Mouse (Mus musculus): ENCODE results near the gene Ak2. TPM values are rescaled to one million over a fixed set of nuclear protein-coding genes. Genes with fewer than 3 reads are reported as not detected.

Gene Ak2
- polyA plus RNA-seq, 2 experiments, result 127 to 165 TPM

GRCm38 (mm10) chr4:129054757-129055156, 63.0 kb downstream of the Ak2 start:
- DNase-seq (ENCODE audit: low spot score), result no peak
- WGBS, result 86% methylated on average over 12 of the region's 12 CpGs
- no peaks in the 10 kb centered on the region for H3K36me3 ChIP-seq (ENCODE audit: control insufficient read depth, insufficient read depth, low read length)

GRCm38 (mm10) chr4:129055562-129055961, 63.8 kb downstream of the Ak2 start:
- DNase-seq (ENCODE audit: low spot score) (no peak), ATAC-seq (ENCODE audit: low FRiP score, low read depth) (no peak)
- Histone ChIP-seq H3K9me3 (ENCODE audit: control insufficient read depth, low read length) (no peaks in the 10 kb centered on the region), H3K4me2 (replicated peaks; ENCODE audit: low read depth, low read length, severe bottlenecking) (no peak overlapping the region), H3K27ac (replicated peaks; ENCODE audit: low read depth, low read length) (no peak overlapping the region), H3K4me3 (replicated peaks; ENCODE audit: low read length) (no peak overlapping the region), H3K4me1 (ENCODE audit: control insufficient read depth, insufficient read depth, low read length) (peaks cover 9% of the 10 kb centered on the region), H3K9ac (ENCODE audit: low read depth, low read length, severe bottlenecking) (no peak overlapping the region), H3K36me3 (ENCODE audit: control insufficient read depth, insufficient read depth, low read length) (no peaks in the 10 kb centered on the region), H3K27me3 (ENCODE audit: control insufficient read depth, insufficient read depth, low read length) (peaks cover 3% of the 10 kb centered on the region)
- no peak for TF ChIP-seq POLR2A (IDR thresholded peaks at IDR 0.05; ENCODE audit: borderline replicate concordance, extremely low read depth, insufficient read depth, insufficient read length)
- 86% methylated on average over 5 of the region's 5 CpGs for WGBS

More at GRCm38 (mm10) chr4:129054757-129055156, 63.0 kb downstream of the Ak2 start:
- Histone ChIP-seq H3K4me2 (replicated peaks; ENCODE audit: low read depth, low read length, severe bottlenecking) (no peak overlapping the region), H3K4me3 (replicated peaks; ENCODE audit: low read length) (no peak overlapping the region), H3K9me3 (ENCODE audit: control insufficient read depth, low read length) (no peaks in the 10 kb centered on the region), H3K27me3 (ENCODE audit: control insufficient read depth, insufficient read depth, low read length) (peaks cover 9% of the 10 kb centered on the region), H3K9ac (ENCODE audit: low read depth, low read length, severe bottlenecking) (no peak overlapping the region), H3K27ac (replicated peaks; ENCODE audit: low read depth, low read length) (no peak overlapping the region), H3K4me1 (ENCODE audit: control insufficient read depth, insufficient read depth, low read length) (peaks cover 8% of the 10 kb centered on the region)
- no peak for ATAC-seq (ENCODE audit: low FRiP score, low read depth)
- TF ChIP-seq POLR2A (IDR thresholded peaks at IDR 0.05; ENCODE audit: borderline replicate concordance, extremely low read depth, insufficient read depth, insufficient read length), result no peak

- Histone ChIP-seq H3K4me1 (ENCODE audit: control insufficient read depth, insufficient read depth, low read length) (peaks cover 9% of the 10 kb centered on the region), H3K36me3 (ENCODE audit: control insufficient read depth, insufficient read depth, low read length) (no peaks in the 10 kb centered on the region), H3K9me3 (ENCODE audit: control insufficient read depth, low read length) (no peaks in the 10 kb centered on the region), H3K9ac (ENCODE audit: low read depth, low read length, severe bottlenecking) (peak overlapping the region; percentile 91), H3K4me3 (replicated peaks; ENCODE audit: low read length) (peak overlapping the region; percentile 82), H3K27ac (replicated peaks; ENCODE audit: low read depth, low read length) (peak overlapping the region; percentile 84), H3K27me3 (ENCODE audit: control insufficient read depth, insufficient read depth, low read length) (no peaks in the 10 kb centered on the region), H3K4me2 (replicated peaks; ENCODE audit: low read depth, low read length, severe bottlenecking) (peak overlapping the region; percentile 99)
- ATAC-seq (ENCODE audit: low FRiP score, low read depth) (peak; percentile 97), DNase-seq (ENCODE audit: low spot score) (peak; percentile 97)
- peak; percentile 90; the same call in 1 of the 2 replicates for TF ChIP-seq POLR2A (IDR thresholded peaks at IDR 0.05; ENCODE audit: borderline replicate concordance, extremely low read depth, insufficient read depth, insufficient read length)
- WGBS, result 5% methylated on average over 32 of the region's 44 CpGs
These were observed 65.9 kb downstream of the Ak2 start for GRCm38 (mm10) chr4:129057533-129058206.

- DNase-seq (ENCODE audit: low spot score) (no peak), ATAC-seq (ENCODE audit: low FRiP score, low read depth) (peak; percentile 21; the same call in 1 of the 2 replicates)
- peak within 1 kb of the TSS; percentile 91 for H3K9ac ChIP-seq (ENCODE audit: low read depth, low read length, severe bottlenecking)
- H3K4me2 ChIP-seq (replicated peaks; ENCODE audit: low read depth, low read length, severe bottlenecking), result peak within 1 kb of the TSS; percentile 99
- H3K36me3 ChIP-seq (ENCODE audit: control insufficient read depth, insufficient read depth, low read length), result no peaks in the 10 kb centered on the region
- peak within 1 kb of the TSS; percentile 82 for H3K4me3 ChIP-seq (replicated peaks; ENCODE audit: low read length)
- WGBS, result 0% methylated on average over 43 of the region's 107 CpGs
- H3K27me3 ChIP-seq (ENCODE audit: control insufficient read depth, insufficient read depth, low read length), result no peaks in the 10 kb centered on the region
- peaks cover 9% of the 10 kb centered on the region for H3K4me1 ChIP-seq (ENCODE audit: control insufficient read depth, insufficient read depth, low read length)
- peak within 1 kb of the TSS; percentile 84 for H3K27ac ChIP-seq (replicated peaks; ENCODE audit: low read depth, low read length)
- no peak for TF ChIP-seq POLR2A (IDR thresholded peaks at IDR 0.05; ENCODE audit: borderline replicate concordance, extremely low read depth, insufficient read depth, insufficient read length)
- no peaks in the 10 kb centered on the region for H3K9me3 ChIP-seq (ENCODE audit: control insufficient read depth, low read length)
These were observed 66.7 kb downstream of the Ak2 start, which contains the start of gene Rnf19b for GRCm38 (mm10) chr4:129058207-129059092. Gene Rnf19b, plus strand, starts transcription at chr4:129058271.

GRCm38 (mm10) chr4:129059125-129059551, 67.4 kb downstream of the Ak2 start:
- Histone ChIP-seq H3K27ac (replicated peaks; ENCODE audit: low read depth, low read length) (0 out of 2 replicates have a peak overlapping the region, but pooled peaks have one; percentile 84), H3K4me3 (replicated peaks; ENCODE audit: low read length) (peak overlapping the region; percentile 82), H3K4me1 (ENCODE audit: control insufficient read depth, insufficient read depth, low read length) (peaks cover 9% of the 10 kb centered on the region), H3K4me2 (replicated peaks; ENCODE audit: low read depth, low read length, severe bottlenecking) (peak overlapping the region; percentile 99), H3K27me3 (ENCODE audit: control insufficient read depth, insufficient read depth, low read length) (no peaks in the 10 kb centered on the region), H3K9ac (ENCODE audit: low read depth, low read length, severe bottlenecking) (peak overlapping the region; percentile 91), H3K9me3 (ENCODE audit: control insufficient read depth, low read length) (no peaks in the 10 kb centered on the region), H3K36me3 (ENCODE audit: control insufficient read depth, insufficient read depth, low read length) (no peaks in the 10 kb centered on the region)
- ATAC-seq (ENCODE audit: low FRiP score, low read depth) (no peak), DNase-seq (ENCODE audit: low spot score) (peak; percentile 40)
- no peak for TF ChIP-seq POLR2A (IDR thresholded peaks at IDR 0.05; ENCODE audit: borderline replicate concordance, extremely low read depth, insufficient read depth, insufficient read length)
- WGBS, result 4% methylated on average over 13 of the region's 13 CpGs
